Mouse (Mus musculus): Measurements from ENCODE around the gene Prrc2c.
"Not testable (repeated sequence)": the region's sequence is repeated elsewhere in the genome, so short reads cannot be mapped to it uniquely, and the experiment has no call there.

Prrc2c gene

DNA sequence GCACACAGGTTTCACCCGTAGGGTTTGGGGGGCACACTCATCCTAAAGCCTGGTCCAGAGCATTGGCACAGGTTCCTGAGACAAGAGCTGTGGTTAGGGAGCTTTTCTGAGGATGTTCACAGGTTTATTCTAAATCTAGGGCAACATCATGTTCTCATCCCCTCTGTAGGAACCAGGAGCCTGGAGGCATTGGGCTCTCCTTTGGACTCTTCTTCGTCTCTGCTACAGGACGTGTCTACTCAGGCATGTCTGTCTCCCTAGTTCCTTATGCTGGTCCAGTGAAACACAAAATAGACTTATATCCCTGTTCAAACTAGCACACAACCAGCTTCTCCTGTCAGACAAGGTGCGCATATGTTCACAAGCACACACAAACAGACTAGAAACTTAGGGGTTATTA is 101.8 kb downstream of the Prrc2c start:
- no peak overlapping the region for H3K4me3 ChIP-seq (replicated peaks; ENCODE audit: low read length)
- H3K27me3 ChIP-seq (ENCODE audit: insufficient read depth, low read length) = no peaks in the 10 kb centered on the region; the same call in 1 of the 2 replicates
- TF ChIP-seq CTCF (conservative IDR thresholded peaks at IDR 0.05; ENCODE audit: low read length) (no peak), NANOG (IDR thresholded peaks at IDR 0.05; ENCODE audit: borderline replicate concordance, low read length) (no peak)
- no peaks in the 10 kb centered on the region for H3K36me3 ChIP-seq (ENCODE audit: insufficient read depth, low read length)
- H3K9me3 ChIP-seq (ENCODE audit: low read length) = no peaks in the 10 kb centered on the region
- H3K4me1 ChIP-seq (replicated peaks; ENCODE audit: low read depth, low read length) = no peaks in the 10 kb centered on the region

DNA sequence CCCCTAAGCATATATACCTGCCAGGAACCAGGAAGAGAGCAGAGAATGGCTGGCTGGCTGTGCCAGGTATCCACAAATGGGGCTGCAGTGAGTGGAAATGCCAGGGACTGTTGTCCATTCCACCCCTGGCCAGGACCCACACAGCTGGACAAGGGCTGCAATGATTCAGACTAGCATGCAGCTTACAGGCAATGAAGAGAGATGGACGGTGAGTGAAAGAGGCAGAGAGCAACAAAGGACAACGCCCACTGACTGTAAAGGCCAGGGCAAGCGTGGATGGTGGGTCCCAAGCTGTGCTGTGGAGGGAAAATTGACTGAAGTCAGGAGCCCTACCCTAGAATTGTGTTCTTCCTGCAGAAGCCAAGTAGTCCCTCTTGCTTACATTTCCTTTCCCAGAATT is 103.8 kb downstream of the Prrc2c start:
- Histone ChIP-seq H3K27me3 (ENCODE audit: insufficient read depth, low read length) (no peaks in the 10 kb centered on the region; the same call in 1 of the 2 replicates), H3K36me3 (ENCODE audit: insufficient read depth, low read length) (no peaks in the 10 kb centered on the region), H3K4me1 (replicated peaks; ENCODE audit: low read depth, low read length) (no peaks in the 10 kb centered on the region), H3K4me3 (replicated peaks; ENCODE audit: low read length) (no peak overlapping the region), H3K9me3 (ENCODE audit: low read length) (no peaks in the 10 kb centered on the region)
- TF ChIP-seq NANOG (IDR thresholded peaks at IDR 0.05; ENCODE audit: borderline replicate concordance, low read length) = no peak
- no peak for TF ChIP-seq CTCF (conservative IDR thresholded peaks at IDR 0.05; ENCODE audit: low read length)
- TF ChIP-seq POU5F1 (IDR thresholded peaks at IDR 0.05; ENCODE audit: borderline replicate concordance, low read length) = no peak

DNA sequence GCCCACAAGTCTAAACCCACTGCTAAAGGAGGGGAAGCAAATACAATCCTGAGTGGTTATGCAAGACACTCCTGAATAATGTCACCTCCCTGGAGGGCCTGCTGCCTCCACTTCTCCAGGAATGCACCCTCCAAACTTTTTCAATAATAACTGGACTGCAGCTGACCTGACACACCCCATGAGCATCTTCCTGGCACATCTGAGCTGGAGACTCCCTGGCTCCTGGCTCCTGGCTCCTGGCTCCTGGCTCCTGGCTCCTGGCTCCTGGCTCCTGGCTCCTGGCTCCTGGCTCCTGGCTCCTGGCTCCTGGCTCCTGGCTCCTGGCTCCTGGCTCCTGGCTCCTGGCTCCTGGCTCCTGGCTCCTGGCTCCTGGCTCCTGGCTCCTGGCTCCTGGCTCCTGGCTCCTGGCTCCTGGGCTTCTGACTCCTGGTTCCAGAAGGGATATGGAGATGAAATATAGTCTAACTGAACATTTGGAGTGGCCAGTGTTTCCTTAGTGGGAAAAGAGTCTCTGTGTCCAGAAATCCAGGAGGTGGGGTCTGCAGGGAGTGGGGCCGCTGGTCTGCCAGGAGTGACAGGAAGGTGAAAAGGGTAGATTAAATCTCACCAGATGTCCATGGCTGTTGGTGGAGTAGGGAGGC is 104.9 kb downstream of the Prrc2c start:
- H3K27me3 ChIP-seq (ENCODE audit: insufficient read depth, low read length); H3K4me1 ChIP-seq (replicated peaks; ENCODE audit: low read depth, low read length); H3K4me3 ChIP-seq (replicated peaks; ENCODE audit: low read length); H3K9me3 ChIP-seq (ENCODE audit: low read length); H3K36me3 ChIP-seq (ENCODE audit: insufficient read depth, low read length): not testable (repeated sequence)

DNA sequence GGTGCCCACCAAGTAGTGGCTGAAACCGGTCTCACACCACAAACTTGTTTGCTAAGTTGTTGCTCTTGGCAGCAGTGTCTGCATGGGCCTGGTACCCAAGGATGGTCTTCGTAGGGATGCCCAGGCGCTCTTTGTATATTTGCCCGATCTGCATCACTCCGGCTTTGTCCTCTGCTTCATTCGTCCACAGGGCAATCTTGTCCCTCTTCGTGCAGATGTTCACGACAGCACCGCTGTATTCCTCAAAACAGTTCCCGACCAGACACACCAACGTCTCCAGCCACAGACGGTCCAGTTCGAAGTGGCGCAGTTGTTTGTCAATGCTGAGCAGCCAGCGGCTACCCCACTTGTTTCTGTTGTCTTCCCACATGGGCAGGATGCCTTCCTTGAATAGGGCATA is 112.0 kb downstream of the Prrc2c start:
- H3K9me3 ChIP-seq (ENCODE audit: low read length); H3K27me3 ChIP-seq (ENCODE audit: insufficient read depth, low read length); H3K4me3 ChIP-seq (replicated peaks; ENCODE audit: low read length); H3K36me3 ChIP-seq (ENCODE audit: insufficient read depth, low read length); H3K4me1 ChIP-seq (replicated peaks; ENCODE audit: low read depth, low read length): not testable (repeated sequence)

DNA sequence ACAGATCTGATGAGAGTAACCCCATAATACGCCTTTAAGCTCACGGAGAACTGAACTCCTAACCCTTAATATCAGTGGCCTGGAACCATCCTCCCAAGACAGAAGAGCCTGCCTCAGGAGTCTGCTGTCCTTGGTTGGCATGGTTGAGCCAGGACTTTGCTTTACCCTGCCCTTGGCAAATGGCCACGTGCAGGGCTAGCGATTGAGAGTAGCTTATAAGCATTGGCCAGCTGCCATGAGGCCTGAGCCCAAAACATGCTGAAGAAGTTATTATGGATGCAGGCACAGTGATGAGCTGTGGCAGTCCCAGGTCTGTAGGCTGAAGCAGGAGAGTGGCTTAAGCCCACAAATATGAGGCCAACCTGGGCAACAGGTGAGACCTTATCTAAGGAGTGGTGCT is 112.5 kb downstream of the Prrc2c start:
- H3K4me1 ChIP-seq (replicated peaks; ENCODE audit: low read depth, low read length); H3K36me3 ChIP-seq (ENCODE audit: insufficient read depth, low read length); H3K27me3 ChIP-seq (ENCODE audit: insufficient read depth, low read length); H3K9me3 ChIP-seq (ENCODE audit: low read length); H3K4me3 ChIP-seq (replicated peaks; ENCODE audit: low read length): not testable (repeated sequence)

DNA sequence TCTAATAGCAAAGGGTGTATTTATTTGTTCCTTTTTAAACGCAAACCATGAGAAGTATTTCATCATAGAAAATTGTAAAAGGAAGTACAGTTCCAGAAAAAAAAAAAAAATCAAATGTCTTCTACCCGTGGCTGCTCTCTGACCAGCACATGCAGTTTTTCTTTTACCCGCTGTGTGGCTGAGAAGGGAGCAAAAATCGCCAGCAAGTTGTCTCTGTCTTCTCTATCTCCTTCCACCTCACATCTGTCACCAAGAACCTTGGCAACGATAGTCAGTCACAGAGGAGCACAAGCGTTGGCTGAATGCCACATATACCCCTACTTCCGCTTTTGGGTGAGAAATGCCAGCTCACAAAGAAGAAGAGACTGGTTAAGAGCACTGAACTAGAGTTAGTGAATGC is 115.1 kb downstream of the Prrc2c start:
- no peaks in the 10 kb centered on the region for H3K4me1 ChIP-seq (replicated peaks; ENCODE audit: low read depth, low read length)
- TF ChIP-seq POU5F1 (IDR thresholded peaks at IDR 0.05; ENCODE audit: borderline replicate concordance, low read length) = no peak
- no peak for TF ChIP-seq NANOG (IDR thresholded peaks at IDR 0.05; ENCODE audit: borderline replicate concordance, low read length)
- TF ChIP-seq CTCF (conservative IDR thresholded peaks at IDR 0.05; ENCODE audit: low read length) = no peak
- no peaks in the 10 kb centered on the region for H3K36me3 ChIP-seq (ENCODE audit: insufficient read depth, low read length)
- H3K9me3 ChIP-seq (ENCODE audit: low read length) = no peaks in the 10 kb centered on the region
- H3K4me3 ChIP-seq (replicated peaks; ENCODE audit: low read length) = no peak overlapping the region
- no peaks in the 10 kb centered on the region for H3K27me3 ChIP-seq (ENCODE audit: insufficient read depth, low read length)

DNA sequence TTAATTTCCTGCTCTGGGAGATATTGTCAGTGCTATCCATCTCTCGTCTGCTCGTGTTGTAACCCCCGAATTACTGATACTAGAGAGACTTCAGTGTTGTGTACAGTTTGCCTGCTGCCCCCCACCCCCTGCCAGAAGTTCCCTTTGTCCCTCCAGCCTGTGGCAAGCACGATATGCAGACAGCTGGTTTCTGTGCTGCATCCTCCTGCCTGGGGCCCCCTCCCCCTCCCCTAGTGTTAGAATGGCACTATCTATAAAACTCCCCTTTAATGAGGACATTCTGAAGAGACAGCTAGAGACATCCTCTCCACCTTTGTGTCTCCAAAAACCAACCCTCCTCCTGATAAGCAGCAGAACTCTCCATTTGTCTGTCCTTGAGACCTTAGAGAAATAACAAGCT is 116.5 kb downstream of the Prrc2c start:
- 0 out of 2 replicates have a peak, but pooled peaks cover 4% of the 10 kb centered on the region for H3K27me3 ChIP-seq (ENCODE audit: insufficient read depth, low read length)
- H3K4me3 ChIP-seq (replicated peaks; ENCODE audit: low read length) = no peak overlapping the region
- no peak for TF ChIP-seq POU5F1 (IDR thresholded peaks at IDR 0.05; ENCODE audit: borderline replicate concordance, low read length)
- no peak for TF ChIP-seq CTCF (conservative IDR thresholded peaks at IDR 0.05; ENCODE audit: low read length)
- TF ChIP-seq NANOG (IDR thresholded peaks at IDR 0.05; ENCODE audit: borderline replicate concordance, low read length) = no peak
- no peaks in the 10 kb centered on the region for H3K36me3 ChIP-seq (ENCODE audit: insufficient read depth, low read length)
- no peaks in the 10 kb centered on the region for H3K9me3 ChIP-seq (ENCODE audit: low read length)
- no peaks in the 10 kb centered on the region for H3K4me1 ChIP-seq (replicated peaks; ENCODE audit: low read depth, low read length)
